Mouse (Mus musculus): ENCODE measurements around the gene Actr1a.

- no peak for TF ChIP-seq GATA1 (IDR thresholded peaks at IDR 0.05; ENCODE audit: borderline replicate concordance, low read length)
- no peak for TF ChIP-seq FLI1 (IDR thresholded peaks at IDR 0.05; ENCODE audit: low read length)
These were observed 5.0 kb upstream of the Actr1a start for GRCm38 (mm10) chr19:46400558-46400957.
